Mouse (Mus musculus) limb, embryonic 15.5 days (tissue): ENCODE results near the gene Tlcd2. TPM values are rescaled to one million over a fixed set of nuclear protein-coding genes. Genes with fewer than 3 reads are reported as not detected.

Experiments
- ATAC-seq: fragments of 200-750 bp; cut with Nextera tagmentation; 2 replicates; pipeline ENCODE4 v1.8.0; 2017; ENCODE audit warnings: low read depth, moderate TSS enrichment; ENCODE audit not compliant: insufficient number of reproducible peaks, low FRiP score, low TSS enrichment
- H3K27ac ChIP-seq: fragments of 300-500 bp; sonication (generic); 2 replicates; pipeline ENCODE4 v1.5.1; 2015; ENCODE audit warnings: moderate library complexity, mild to moderate bottlenecking, inconsistent platforms
- H3K27me3 ChIP-seq: fragments of 300-500 bp; sonication (generic); 2 replicates; pipeline ENCODE4 v1.6.1; 2015; ENCODE audit warnings: inconsistent platforms
- H3K36me3 ChIP-seq: fragments of 300-500 bp; sonication (generic); 2 replicates; pipeline ENCODE4 v1.6.1; 2015; ENCODE audit warnings: inconsistent platforms
- H3K4me1 ChIP-seq: fragments of 300-500 bp; sonication (generic); 2 replicates; pipeline ENCODE4 v1.6.1; 2015; ENCODE audit warnings: inconsistent platforms
- H3K4me2 ChIP-seq: fragments of 300-500 bp; sonication (generic); 2 replicates; pipeline ENCODE4 v1.6.1; 2015; ENCODE audit warnings: mild to moderate bottlenecking, inconsistent platforms
- H3K4me3 ChIP-seq: fragments of 300-500 bp; sonication (generic); 2 replicates; pipeline ENCODE4 v1.5.1; 2015; ENCODE audit warnings: mild to moderate bottlenecking, inconsistent platforms
- H3K9ac ChIP-seq: fragments of 300-500 bp; sonication (generic); 2 replicates; pipeline ENCODE4 v1.6.1; 2015; ENCODE audit warnings: inconsistent platforms
- H3K9me3 ChIP-seq: fragments of 300-500 bp; sonication (generic); 2 replicates; pipeline ENCODE4 v1.6.1; 2016; ENCODE audit warnings: inconsistent platforms
- WGBS: fragments of 180-500 bp; shearing (Covaris S2); methylation state at CpG from one replicate; pipeline ENCODE4 v1.1.7; 2015; 5-methylcytosine and 5-hydroxymethylcytosine counted together
- polyA plus RNA-seq: library from polyadenylated mRNA; unstranded; fragments of >200 nt; fragmentation: Nextera tagmentation; extraction: Ambion mirVana; gene quantifications from 2 replicates; pipeline ENCODE4 v1.2.1, GENCODE M21; 2015

Tlcd2 gene
- polyA plus RNA-seq, 1 experiment from 2014 or later, result 30.8 TPM

DNA sequence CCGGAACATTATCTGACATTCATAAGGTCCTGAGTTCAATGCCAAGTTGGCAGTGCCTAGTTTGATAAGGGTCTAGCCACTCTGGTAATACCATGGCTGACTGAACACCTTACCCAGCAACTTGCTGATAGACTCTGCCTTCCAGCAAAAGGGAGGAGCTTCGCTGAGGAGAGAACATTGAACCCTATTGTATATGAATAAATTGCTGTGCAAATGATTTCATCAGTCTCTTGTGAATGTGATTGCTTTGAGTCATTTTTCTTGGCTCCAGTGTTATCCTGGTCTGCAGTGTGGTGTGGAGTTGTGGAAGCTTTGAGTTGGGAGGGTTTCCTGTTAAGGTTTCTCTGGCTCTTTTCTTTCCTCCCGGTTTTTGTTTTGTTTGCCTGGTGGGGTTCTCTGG, 9.2 kb downstream of the Tlcd2 start:
- Histone ChIP-seq H3K27ac (no peak overlapping the region), H3K9me3 (no peaks in the 10 kb centered on the region), H3K4me1 (peaks cover 14% of the 10 kb centered on the region), H3K4me2 (no peak overlapping the region), H3K9ac (no peak overlapping the region), H3K4me3 (no peak overlapping the region), H3K27me3 (no peaks in the 10 kb centered on the region), H3K36me3 (peaks cover 4% of the 10 kb centered on the region)
- 81% methylated on average over 3 of the region's 3 CpGs for WGBS
- ATAC-seq, result no peak

DNA sequence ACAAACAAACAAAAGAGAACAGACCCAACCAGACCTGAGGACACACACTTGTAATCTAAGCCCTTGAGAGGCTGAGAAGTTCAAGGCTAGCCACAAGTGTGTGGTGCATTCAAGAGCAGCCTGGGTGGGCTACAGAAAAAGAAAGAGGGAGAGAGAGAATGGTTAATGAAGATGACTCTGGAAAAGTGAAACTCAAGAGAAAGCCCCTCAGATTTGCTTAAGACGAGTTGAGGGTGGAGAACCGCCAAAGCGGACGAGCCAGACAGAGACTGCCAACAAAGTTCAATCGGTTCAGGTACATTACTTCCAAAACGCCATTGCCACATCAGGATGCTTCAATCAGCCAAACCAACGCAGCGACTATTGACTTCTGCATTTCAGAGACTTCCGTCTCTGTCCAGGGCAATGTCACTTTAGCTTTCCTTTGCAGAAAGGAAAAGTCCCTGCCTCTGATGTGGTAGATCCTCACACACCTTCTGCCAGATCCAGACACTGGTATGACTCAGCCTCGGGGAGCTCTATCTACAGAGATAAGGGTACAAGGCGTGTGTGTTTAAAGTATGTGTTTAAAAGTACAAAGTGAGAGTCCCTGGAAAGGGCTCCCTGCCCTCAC, 11.1 kb downstream of the Tlcd2 start:
- Histone ChIP-seq H3K36me3 (no peaks in the 10 kb centered on the region), H3K9me3 (no peaks in the 10 kb centered on the region), H3K4me3 (no peak overlapping the region), H3K9ac (no peak overlapping the region), H3K4me2 (no peak overlapping the region), H3K4me1 (peaks cover 12% of the 10 kb centered on the region), H3K27ac (no peak overlapping the region), H3K27me3 (no peaks in the 10 kb centered on the region)
- no peak for ATAC-seq
- WGBS, result 81% methylated on average over 11 of the region's 11 CpGs

DNA sequence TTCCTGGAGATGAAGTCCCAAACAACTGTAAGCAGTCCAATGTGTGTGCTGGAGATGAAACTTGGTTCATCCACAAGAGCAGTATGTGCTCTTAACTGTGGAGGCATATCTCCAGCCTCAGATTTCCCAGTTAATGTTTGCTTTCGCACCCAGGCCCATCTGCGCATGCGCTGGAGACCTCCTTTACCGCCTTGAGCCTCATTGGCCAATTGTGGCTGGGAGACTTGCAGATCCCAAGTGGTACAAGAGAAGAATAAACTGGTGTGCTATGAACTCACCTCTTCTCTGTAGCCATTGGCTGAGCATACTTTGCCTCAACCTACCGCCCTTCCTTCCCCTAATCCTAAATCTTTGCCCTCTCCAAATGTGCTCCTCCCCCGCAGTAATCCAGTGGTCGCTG, 11.9 kb downstream of the Tlcd2 start:
- ATAC-seq, result no peak
- H3K4me1 ChIP-seq, result peaks cover 4% of the 10 kb centered on the region
- 69% methylated on average over 7 of the region's 7 CpGs for WGBS
- H3K4me3 ChIP-seq, result no peak overlapping the region
- no peak overlapping the region for H3K27ac ChIP-seq
- H3K36me3 ChIP-seq, result no peaks in the 10 kb centered on the region
- no peak overlapping the region for H3K4me2 ChIP-seq
- no peaks in the 10 kb centered on the region for H3K9me3 ChIP-seq
- no peak overlapping the region for H3K9ac ChIP-seq
- H3K27me3 ChIP-seq, result no peaks in the 10 kb centered on the region

DNA sequence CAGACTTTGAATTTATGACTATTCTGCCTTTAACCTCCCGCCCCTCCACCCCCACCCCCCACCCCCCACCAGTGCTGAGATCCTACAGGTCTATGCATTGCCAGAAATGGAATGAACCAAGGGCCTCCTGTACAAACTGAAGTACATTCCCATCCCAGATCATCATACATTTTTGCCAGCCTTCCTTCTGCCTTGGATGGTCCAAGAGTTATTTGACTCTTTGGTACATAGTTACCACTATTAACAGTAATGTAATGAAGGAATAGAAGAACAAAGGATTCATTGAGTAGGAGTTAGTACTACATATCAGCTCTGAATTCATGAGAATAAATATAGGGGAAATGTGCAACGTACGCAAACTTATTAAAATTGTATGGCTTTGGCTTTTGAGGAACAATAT, 24.7 kb downstream of the Tlcd2 start:
- Histone ChIP-seq H3K9ac (no peak overlapping the region), H3K27ac (no peak overlapping the region), H3K9me3 (no peaks in the 10 kb centered on the region), H3K27me3 (peaks cover 3% of the 10 kb centered on the region; the same call in 1 of the 2 replicates), H3K36me3 (peaks cover 21% of the 10 kb centered on the region), H3K4me1 (peaks cover 8% of the 10 kb centered on the region), H3K4me2 (peak overlapping the region; percentile 22; the same call in 1 of the 2 replicates), H3K4me3 (peak overlapping the region; percentile 90)
- 22% methylated on average over 3 of the region's 3 CpGs for WGBS
- ATAC-seq, result no peak

DNA sequence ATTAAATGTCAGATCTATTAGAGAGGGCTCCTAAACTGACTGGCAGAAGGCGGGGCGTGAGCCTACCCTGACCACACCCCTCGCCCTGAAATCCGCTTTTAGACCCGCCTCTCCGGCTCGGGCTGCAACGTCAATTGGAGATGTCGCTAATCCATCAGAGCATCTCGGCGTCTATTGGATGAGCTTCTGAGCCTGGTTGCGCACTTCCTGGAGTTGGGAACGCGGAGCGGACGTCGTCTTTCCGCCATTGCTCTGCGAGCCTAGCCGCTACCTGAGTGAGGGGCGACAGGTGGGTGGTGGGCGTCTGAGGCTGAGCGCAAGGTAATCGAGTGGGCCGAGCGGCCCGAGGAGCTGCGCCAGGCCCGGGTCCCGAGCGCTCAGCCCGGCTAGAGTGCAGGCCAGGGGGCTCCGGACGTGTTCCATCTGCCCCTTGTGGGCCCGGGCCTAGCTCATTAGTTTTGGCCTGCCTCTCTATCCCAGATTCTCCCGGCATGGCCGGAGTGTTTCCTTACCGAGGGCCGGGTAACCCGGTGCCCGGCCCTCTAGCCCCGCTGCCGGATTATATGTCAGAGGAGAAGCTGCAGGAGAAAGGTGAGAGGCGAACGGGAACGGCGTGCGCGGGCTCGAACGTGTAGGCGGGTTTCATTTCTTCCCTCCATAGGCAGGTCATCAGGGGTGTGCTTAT, 25.2 kb downstream of the Tlcd2 start, which contains the start of gene Prpf8:
Prpf8 (plus strand) TSS at position 216 of the 685 bp plus-strand sequence.
- Histone ChIP-seq H3K9me3 (no peaks in the 10 kb centered on the region), H3K36me3 (peaks cover 27% of the 10 kb centered on the region), H3K4me2 (peak within 1 kb of the TSS; percentile 82), H3K9ac (peak within 1 kb of the TSS; percentile 95), H3K4me3 (peak within 1 kb of the TSS; percentile 90), H3K4me1 (peaks cover 8% of the 10 kb centered on the region), H3K27ac (peak within 1 kb of the TSS; percentile 82), H3K27me3 (peaks cover 3% of the 10 kb centered on the region; the same call in 1 of the 2 replicates)
- WGBS, result under 1% methylated on average over 52 of the region's 52 CpGs
- peak; percentile 99 for ATAC-seq

DNA sequence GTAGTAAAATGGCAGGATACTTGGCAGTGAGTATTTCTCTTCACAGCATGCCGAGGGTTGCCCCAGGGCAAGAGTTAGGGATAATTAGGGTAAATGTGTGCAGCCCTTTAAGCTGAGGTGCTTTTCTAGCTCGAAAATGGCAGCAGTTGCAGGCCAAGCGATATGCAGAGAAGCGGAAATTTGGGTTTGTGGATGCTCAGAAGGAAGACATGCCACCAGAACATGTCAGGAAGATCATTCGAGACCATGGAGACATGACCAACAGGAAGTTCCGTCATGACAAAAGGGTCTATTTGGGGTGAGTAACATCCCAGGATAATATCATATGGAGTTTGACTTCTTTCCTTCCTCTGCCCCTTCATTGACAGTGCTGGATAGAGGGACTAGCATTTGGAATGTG, 26.0 kb downstream of the Tlcd2 start:
- Histone ChIP-seq H3K36me3 (peaks cover 34% of the 10 kb centered on the region), H3K4me3 (peak overlapping the region; percentile 90), H3K4me1 (peaks cover 8% of the 10 kb centered on the region), H3K4me2 (peak overlapping the region; percentile 82), H3K9ac (peak overlapping the region; percentile 95), H3K27ac (no peak overlapping the region), H3K9me3 (no peaks in the 10 kb centered on the region), H3K27me3 (peaks cover 3% of the 10 kb centered on the region; the same call in 1 of the 2 replicates)
- ATAC-seq, result no peak
- 34% methylated on average over 6 of the region's 6 CpGs for WGBS

DNA sequence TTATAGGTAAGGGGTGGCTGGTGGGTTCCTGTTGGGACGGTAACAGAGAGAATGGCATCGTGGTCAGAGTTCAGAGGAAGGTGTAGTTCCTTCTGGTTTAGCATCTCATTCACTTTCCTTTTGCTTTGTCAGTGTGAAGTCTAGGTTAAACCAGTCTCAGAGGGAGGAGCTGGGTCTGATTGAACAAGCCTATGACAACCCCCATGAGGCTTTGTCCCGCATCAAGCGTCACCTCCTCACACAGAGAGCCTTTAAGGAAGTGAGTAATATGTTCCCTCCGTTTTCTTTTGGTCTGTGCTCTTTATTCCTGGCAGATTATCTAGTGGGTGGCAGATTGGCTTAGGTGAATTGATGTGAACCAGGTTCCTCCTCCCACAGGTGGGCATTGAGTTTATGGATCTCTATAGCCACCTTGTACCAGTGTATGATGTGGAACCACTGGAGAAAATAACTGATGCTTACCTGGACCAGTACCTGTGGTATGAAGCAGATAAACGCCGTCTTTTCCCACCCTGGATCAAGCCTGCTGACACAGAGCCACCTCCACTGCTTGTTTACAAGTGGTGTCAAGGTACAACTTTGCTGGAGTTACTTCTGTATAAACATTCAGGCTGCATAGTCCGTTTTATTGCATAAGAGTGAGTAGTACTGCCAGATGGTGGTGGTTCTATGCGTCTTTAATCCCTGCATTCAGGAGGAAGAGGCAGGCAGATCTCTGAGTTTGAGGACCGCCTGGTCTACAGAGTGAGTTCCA, 33.0 kb downstream of the Tlcd2 start:
- H3K9ac ChIP-seq, result no peak overlapping the region
- no peaks in the 10 kb centered on the region for H3K9me3 ChIP-seq
- no peaks in the 10 kb centered on the region for H3K27me3 ChIP-seq
- H3K4me3 ChIP-seq, result no peak overlapping the region
- H3K36me3 ChIP-seq, result peaks cover 100% of the 10 kb centered on the region
- WGBS, result 90% methylated on average over 10 of the region's 10 CpGs
- H3K27ac ChIP-seq, result no peak overlapping the region
- ATAC-seq, result no peak
- H3K4me1 ChIP-seq, result no peaks in the 10 kb centered on the region
- H3K4me2 ChIP-seq, result no peak overlapping the region

DNA sequence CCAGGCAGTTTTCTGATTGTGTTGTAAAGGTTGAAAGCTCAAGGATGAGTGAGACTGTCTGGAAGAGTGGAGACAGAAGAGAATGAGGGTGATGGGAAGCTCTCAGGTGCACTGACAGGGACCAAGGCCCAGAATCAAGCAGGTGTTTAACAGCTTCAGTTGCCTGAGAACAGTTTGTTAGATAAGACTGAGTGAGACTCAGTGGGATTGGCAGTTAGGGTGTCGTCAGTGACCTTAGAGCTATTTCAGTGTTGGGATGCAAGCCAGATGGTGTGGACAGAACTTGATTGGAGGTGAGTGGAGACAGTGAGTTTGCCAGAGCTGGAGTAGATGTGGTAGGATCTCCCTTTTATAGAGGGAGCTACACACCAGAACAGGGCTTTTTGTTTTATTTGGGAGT, 36.6 kb downstream of the Tlcd2 start:
- WGBS, result 88% methylated on average over 1 of the region's 1 CpGs

DNA sequence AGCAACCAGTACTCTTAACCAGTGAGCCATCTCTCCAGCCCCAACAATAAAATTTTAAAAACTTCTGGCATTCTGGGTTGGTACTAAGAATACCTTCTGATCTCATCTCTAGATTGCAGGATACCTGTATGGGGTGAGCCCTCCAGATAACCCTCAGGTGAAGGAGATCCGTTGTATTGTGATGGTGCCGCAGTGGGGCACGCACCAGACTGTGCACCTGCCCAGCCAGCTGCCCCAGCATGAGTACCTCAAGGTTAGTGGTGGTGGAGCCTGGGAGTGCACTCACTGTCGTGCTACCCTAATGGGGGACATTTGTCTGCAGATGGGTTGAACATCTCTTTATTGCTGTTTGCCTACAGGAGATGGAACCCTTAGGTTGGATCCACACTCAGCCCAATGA, 46.6 kb downstream of the Tlcd2 start:
- no peak overlapping the region for H3K27ac ChIP-seq
- no peak for ATAC-seq
- no peak overlapping the region for H3K9ac ChIP-seq

More for the DNA sequence above, 36.6 kb downstream of the Tlcd2 start:
- no peak overlapping the region for H3K9ac ChIP-seq
- H3K4me1 ChIP-seq, result no peaks in the 10 kb centered on the region
- H3K36me3 ChIP-seq, result peaks cover 99% of the 10 kb centered on the region
- H3K27ac ChIP-seq, result no peak overlapping the region
- H3K4me3 ChIP-seq, result no peak overlapping the region
- no peak overlapping the region for H3K4me2 ChIP-seq
- H3K9me3 ChIP-seq, result no peaks in the 10 kb centered on the region
- H3K27me3 ChIP-seq, result no peaks in the 10 kb centered on the region
- ATAC-seq, result no peak

DNA sequence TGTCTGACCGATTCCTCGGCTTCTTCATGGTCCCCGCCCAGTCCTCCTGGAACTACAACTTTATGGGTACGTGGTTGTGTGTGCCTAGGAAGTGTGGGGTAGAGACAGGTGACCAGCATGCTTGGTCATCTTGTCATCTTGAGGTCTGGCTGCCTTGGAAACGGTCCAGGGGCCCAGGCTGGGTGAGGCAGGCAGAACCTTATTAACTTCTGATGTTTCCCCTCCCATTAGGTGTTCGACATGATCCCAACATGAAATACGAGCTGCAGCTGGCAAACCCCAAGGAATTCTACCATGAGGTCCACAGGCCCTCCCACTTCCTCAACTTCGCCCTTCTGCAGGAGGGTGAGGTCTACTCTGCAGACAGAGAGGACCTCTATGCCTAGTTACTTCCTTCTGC, 47.4 kb downstream of the Tlcd2 start:
- H3K4me3 ChIP-seq, result no peak overlapping the region
- peaks cover 26% of the 10 kb centered on the region for H3K4me1 ChIP-seq
- H3K27ac ChIP-seq, result no peak overlapping the region; the same call in 1 of the 2 replicates
- H3K27me3 ChIP-seq, result no peaks in the 10 kb centered on the region
- H3K9ac ChIP-seq, result no peak overlapping the region
- WGBS, result 46% methylated on average over 8 of the region's 8 CpGs
- H3K9me3 ChIP-seq, result no peaks in the 10 kb centered on the region
- no peak for ATAC-seq
- H3K36me3 ChIP-seq, result peaks cover 52% of the 10 kb centered on the region
- no peak overlapping the region for H3K4me2 ChIP-seq

More for the DNA sequence above, 46.6 kb downstream of the Tlcd2 start:
- no peak overlapping the region for H3K4me2 ChIP-seq
- H3K4me1 ChIP-seq, result peaks cover 26% of the 10 kb centered on the region
- 92% methylated on average over 4 of the region's 4 CpGs for whole genome bisulfite sequencing
- H3K9me3 ChIP-seq, result no peaks in the 10 kb centered on the region
- peaks cover 59% of the 10 kb centered on the region for H3K36me3 ChIP-seq
- no peaks in the 10 kb centered on the region for H3K27me3 ChIP-seq
- H3K4me3 ChIP-seq, result no peak overlapping the region

DNA sequence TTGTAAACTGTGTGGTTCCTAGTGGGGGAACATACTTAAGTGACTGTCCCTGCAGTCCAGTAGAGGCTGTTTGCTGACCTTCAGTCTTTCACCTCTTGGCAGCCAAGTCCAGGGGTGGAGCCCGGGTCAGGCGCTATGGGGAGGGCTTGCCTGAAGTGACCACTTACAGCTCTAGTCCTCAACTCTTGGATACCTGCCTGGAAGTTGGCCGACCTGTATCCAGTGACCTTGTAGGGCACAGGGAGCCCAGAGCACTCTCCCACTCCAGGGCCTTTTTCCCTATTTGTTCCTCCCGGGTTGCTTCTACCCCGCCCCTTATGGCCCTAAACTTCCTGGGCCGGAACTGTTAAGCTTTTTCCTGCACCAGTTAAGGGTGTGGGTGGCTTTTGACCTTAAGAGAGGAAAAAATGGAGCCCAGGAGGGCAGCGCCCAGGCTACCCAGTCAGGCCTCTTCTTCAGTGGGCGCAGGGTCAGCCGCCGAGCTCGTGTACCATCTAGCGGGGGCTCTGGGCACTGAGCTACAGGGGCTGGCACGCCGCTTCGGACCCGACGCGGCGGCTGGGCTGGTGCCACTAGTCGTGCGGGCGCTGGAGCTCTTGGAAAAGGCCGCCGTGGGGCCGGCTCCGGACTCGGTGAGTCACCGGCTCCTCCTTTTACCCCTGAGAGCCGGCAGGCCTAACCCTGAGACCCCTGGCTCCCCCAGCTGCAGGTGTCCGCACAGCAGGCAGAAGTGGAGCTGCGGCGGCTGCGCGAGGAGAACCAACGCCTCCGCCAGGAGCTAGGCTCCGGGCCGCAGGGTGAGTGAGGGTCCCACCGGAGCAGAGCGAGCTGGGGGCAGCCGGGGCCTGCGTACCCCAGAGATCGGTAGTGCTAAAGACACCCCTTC, 48.5 kb downstream of the Tlcd2 start, which contains the start of gene Rilp:
Rilp (plus strand) TSS at position 354 of the 886 bp plus-strand sequence.
- H3K36me3 ChIP-seq, result peaks cover 41% of the 10 kb centered on the region
- H3K4me2 ChIP-seq, result peak within 1 kb of the TSS; percentile 100
- WGBS, result 2% methylated on average over 43 of the region's 43 CpGs
- no peaks in the 10 kb centered on the region for H3K9me3 ChIP-seq
- peak within 1 kb of the TSS; percentile 47 for H3K9ac ChIP-seq
- H3K27me3 ChIP-seq, result no peaks in the 10 kb centered on the region
- peaks cover 29% of the 10 kb centered on the region for H3K4me1 ChIP-seq
- peak within 1 kb of the TSS; percentile 56 for H3K4me3 ChIP-seq
- peak within 1 kb of the TSS; percentile 79 for H3K27ac ChIP-seq
- ATAC-seq, result peak; percentile 75
